Mouse (Mus musculus) cerebellum, adult 2 months (tissue): ENCODE results near the gene Psrc1. TPM values are rescaled to one million over a fixed set of nuclear protein-coding genes. Genes with fewer than 3 reads are reported as not detected.

Source experiments
- DNase-seq, 2 experiments: peaks; one replicate each; pipeline ENCODE4 v3.0.0; 2021
- H3K27ac ChIP-seq: fragments of 200-500 bp; 2 replicates; pipeline ENCODE4 v1.5.1; 2012; ENCODE audit warnings: low read length, control low read depth, inconsistent platforms; ENCODE audit not compliant: insufficient read depth
- H3K27me3 ChIP-seq: fragments of 200-500 bp; 2 replicates; pipeline ENCODE4 v1.6.1; 2012; ENCODE audit warnings: inconsistent platforms, mild to moderate bottlenecking, low read length, moderate library complexity; ENCODE audit not compliant: control insufficient read depth, insufficient read depth
- H3K4me1 ChIP-seq: fragments of 200-500 bp; 2 replicates; pipeline ENCODE4 v1.6.1; 2011; ENCODE audit warnings: low read length; ENCODE audit not compliant: control insufficient read depth, insufficient read depth
- H3K4me3 ChIP-seq: fragments of 200-500 bp; replicated peaks from 2 replicates; pipeline ENCODE3; 2011; ENCODE audit warnings: mild to moderate bottlenecking, low read depth, low read length, control low read depth; ENCODE audit not compliant: insufficient read depth
- CTCF ChIP-seq: fragments of 200-500 bp; IDR thresholded peaks from 2 replicates; pipeline ENCODE4 v1.5.1; 2011; ENCODE audit warnings: low read depth, mild to moderate bottlenecking, control low read depth, low read length, moderate library complexity, borderline replicate concordance; ENCODE audit not compliant: insufficient read depth
- POLR2A ChIP-seq: fragments of 200-500 bp; IDR thresholded peaks from 2 replicates; pipeline ENCODE4 v1.6.1; 2011; ENCODE audit warnings: low read length, control low read depth, borderline replicate concordance; ENCODE audit not compliant: insufficient read depth
- WGBS: fragments of 180-500 bp; shearing (Covaris S2); methylation state at CpG from one replicate; pipeline ENCODE4 v1.1.7; 2018; 5-methylcytosine and 5-hydroxymethylcytosine counted together
- polyA plus RNA-seq: library from polyadenylated mRNA; depleted of rRNA; stranded (reverse); fragments of >200 nt; gene quantifications from 2 replicates; pipeline ENCODE4 v1.2.3, GENCODE M21; 2012

The Psrc1 gene
- polyA plus RNA-seq, 1 experiment = 0.28 TPM

DNA sequence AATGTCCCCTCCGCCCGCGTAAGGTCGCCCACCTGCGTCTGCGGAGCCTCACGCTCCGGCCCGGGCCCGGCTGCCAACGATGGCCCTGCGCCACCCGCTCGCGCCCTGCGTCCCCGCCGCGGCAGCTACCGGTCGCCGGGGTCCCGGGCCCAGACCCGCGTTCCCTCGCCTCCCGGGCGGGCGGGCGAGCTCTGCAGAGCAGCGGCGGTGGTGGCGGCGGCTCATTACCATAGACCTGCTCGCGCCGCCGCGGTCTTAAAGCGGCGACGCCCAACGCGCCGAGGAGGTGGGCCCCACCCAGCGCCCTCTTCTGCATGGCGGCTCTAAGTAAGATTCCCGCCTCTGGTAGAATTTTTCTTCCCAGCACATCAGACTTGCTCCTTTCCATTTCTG lies 32.2 kb downstream of the Psrc1 start:
- Histone ChIP-seq H3K27ac (peak overlapping the region; percentile 61), H3K4me3 (peak overlapping the region; percentile 60), H3K27me3 (no peaks in the 10 kb centered on the region), H3K4me1 (peaks cover 28% of the 10 kb centered on the region)
- TF ChIP-seq POLR2A = peak; percentile 42
- no peak for TF ChIP-seq CTCF
- under 1% methylated on average over 48 of the region's 48 CpGs for WGBS
- peak; percentile 86 to 87 for DNase-seq

DNA sequence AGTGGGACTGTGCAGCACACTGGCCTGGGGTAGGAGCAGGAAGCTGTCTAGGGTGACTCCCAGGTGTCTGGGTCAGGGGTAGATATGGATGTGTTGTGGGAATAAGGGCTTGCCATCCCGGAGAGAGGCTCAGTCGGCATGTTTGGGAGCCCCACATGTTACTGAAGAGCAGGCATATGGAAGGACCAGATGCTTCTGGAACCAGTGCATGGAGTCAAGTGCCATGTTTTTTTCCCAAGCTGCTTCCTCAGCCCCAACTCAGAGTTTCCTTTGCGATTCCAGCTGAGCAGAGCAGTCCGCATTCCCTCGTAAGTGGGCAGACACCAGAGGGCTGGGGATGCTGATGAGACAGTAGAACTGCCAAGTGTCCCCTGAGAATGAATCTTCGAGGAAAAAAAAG lies 39.4 kb downstream of the Psrc1 start:
- H3K27me3 ChIP-seq = no peaks in the 10 kb centered on the region
- TF ChIP-seq POLR2A (no peak), CTCF (no peak)
- no peak for DNase-seq
- WGBS = 12% methylated on average over 6 of the region's 6 CpGs
- no peak overlapping the region for H3K27ac ChIP-seq
- H3K4me1 ChIP-seq = peaks cover 6% of the 10 kb centered on the region; the same call in 1 of the 2 replicates
- H3K4me3 ChIP-seq = no peak overlapping the region

DNA sequence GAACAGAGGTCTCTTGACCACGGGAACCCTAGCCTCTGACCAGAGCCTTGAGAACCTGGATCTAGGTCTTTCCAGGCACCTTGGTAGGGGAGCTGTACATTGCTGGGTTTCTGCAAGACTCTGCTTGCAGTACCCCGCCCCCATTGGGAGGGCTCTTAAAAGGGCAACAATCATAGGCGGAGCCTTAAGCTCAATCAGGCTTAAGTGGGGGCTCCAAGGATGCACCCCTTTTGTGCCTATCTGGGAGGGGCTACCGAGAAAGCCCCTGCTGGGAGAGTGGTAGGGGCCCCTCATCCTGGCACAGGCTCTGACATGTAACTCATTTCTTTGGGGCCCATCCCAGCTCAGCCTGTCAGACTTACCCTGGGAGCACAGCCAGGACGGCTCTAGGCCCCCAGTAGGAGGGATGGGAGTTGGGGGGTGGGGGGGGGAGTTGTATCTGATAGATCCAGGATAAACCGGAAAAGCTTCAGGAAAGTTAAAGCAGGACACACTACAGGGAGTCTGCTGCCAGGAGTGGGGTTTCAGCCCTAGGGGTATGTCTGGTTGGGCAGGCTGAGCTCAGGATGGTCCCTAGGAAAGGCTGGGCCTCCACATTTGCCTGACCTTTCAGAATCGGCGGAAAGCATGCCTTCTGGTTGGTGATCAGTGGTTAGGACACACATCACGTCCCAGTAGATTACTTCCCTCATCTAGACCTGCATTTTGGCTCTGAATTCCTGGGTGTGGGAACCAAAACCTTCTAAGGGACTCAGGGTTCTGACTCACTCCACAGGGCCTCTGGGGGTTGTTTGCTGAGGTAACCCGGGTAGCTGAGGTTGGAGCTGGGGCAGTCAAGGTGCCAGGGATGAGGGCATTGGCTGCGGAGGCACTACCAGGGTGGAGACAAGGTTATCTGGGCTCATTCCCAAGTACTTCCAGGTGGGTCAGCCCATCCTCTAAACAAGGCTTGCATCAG lies 40.5 kb downstream of the Psrc1 start:
- peak; percentile 68 to 78 for DNase-seq
- no peak for TF ChIP-seq CTCF
- no peak for TF ChIP-seq POLR2A
- Histone ChIP-seq H3K27ac (no peak overlapping the region), H3K4me3 (peak overlapping the region; percentile 54), H3K4me1 (peaks cover 6% of the 10 kb centered on the region; the same call in 1 of the 2 replicates), H3K27me3 (no peaks in the 10 kb centered on the region)
- 11% methylated on average over 11 of the region's 11 CpGs for WGBS

DNA sequence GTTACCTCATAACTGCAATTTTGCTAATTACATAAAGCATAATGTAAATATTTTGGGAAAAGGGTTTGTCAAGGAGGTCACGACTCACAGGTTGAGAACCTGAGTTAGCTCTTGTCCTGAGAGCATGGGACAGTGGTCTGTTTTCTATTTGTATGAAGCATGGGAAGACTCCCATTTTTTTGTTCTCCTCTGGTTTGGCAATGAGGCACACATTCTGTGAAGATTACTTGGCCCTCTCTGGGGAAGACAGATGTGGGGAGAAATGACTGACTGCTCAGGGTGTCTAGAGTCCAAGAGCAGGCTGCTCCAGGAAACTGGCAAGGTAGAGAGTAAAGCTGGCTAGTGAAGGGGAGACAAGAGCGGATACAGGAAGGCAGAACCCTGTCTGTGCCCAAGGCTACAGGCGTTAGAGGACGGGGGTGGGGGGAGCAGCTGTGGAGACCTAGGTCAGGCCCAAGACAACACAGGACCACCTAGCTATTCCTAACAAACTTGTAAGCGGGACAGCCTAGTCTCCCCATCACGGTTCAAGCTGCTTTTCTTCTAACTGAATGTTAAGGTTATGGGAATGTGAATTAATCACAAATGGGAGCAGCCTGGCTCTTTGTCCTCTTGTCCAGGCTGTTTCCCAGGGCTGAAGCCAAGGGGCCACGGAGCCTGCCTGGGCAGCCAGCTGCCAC lies 41.4 kb downstream of the Psrc1 start:
- no peak for DNase-seq
- no peak for TF ChIP-seq POLR2A
- H3K4me1 ChIP-seq = peaks cover 6% of the 10 kb centered on the region; the same call in 1 of the 2 replicates
- H3K4me3 ChIP-seq = no peak overlapping the region
- no peak overlapping the region for H3K27ac ChIP-seq
- no peaks in the 10 kb centered on the region for H3K27me3 ChIP-seq
- 56% methylated on average over 7 of the region's 7 CpGs for WGBS

DNA sequence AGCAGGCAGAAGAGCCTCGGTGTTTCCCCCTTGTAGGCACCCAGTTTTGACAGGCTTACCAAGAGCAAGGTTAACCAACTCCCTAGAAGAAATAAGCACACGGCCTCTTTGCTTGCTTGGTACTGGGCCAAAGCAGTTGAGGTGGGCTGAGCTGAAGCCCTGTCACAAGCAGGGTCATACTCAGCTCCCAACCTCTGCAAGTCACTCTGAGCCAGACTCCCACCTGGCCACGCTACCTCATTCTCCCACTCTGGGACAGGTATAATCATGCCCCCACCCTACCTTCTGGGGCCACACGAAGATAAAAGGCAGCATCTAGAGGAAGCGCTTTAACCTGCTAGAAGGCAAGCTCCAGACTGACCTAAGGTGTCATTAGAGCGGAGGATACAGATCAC lies 42.0 kb downstream of the Psrc1 start:
- 69% methylated on average over 6 of the region's 6 CpGs for WGBS
- TF ChIP-seq POLR2A (no peak), CTCF (no peak)
- no peak for DNase-seq
- H3K27ac ChIP-seq = no peak overlapping the region
- no peak overlapping the region for H3K4me3 ChIP-seq
- no peaks in the 10 kb centered on the region for H3K27me3 ChIP-seq
- peaks cover 6% of the 10 kb centered on the region; the same call in 1 of the 2 replicates for H3K4me1 ChIP-seq

DNA sequence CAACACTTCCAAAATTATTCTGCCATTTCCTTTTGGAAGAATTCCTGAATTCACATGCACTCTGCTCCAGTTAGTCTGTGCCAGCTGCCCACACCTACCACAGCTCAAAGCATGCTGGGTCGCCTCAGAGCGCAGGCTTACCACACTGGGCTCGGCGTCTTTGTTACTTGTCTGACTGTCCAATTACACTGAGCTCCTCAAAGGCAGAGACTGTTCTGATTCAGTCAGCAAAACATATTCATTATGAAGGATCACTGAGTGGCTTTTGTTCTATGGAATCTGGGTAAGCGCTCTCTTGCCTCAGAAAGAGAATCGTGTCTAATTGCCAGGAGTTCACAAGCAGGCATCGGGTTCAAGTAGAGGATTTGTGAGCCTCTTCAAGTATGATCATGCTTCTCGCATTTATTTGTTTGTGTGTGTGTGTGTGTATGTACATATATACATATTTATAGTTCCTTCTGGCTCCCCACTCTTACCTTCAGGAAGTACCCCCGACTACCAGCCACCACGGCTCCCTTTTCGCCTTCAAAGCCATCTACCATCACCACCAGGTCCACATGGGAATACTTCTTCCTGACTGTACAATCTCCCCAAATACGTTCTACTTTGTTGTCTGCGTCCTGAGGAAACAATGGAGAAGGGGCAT lies 49.0 kb downstream of the Psrc1 start:
- H3K4me3 ChIP-seq = no peak overlapping the region
- no peak for DNase-seq
- H3K27ac ChIP-seq = no peak overlapping the region
- H3K4me1 ChIP-seq = no peaks in the 10 kb centered on the region
- no peaks in the 10 kb centered on the region for H3K27me3 ChIP-seq
- no peak for TF ChIP-seq CTCF
- TF ChIP-seq POLR2A = no peak
- 61% methylated on average over 13 of the region's 13 CpGs for WGBS

DNA sequence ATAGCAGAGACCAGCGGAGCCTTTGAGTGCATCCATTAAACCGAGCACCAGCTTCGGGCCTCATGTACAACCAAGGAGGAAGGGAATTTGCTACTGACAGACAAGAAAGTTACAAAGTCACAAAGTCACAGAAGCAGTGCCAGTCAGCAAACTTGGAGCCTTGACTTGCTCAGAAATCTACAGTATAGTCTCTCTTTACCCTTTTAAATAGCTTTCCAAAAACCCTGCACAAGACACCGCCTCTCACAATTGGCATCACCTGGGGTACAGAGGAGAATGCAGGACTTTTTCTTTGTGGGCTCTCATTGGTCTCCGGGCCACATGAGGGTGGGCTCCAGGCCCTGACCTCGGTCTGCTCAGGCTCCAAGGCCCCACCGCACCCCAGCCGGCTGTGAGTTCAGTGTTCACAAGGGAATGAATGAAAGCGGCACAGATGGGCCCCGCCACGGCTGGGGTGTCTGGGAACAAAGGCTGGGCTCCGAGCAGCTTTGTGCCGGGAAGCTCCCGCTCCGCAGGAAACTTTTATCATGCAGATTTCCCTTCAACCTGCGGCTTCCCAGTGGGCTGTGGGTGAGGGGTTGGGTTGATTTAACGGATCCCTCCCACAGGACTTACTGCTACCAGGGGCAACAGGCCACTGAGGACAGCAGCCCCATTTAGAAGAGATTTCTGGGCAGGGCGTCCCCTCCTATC lies 49.7 kb downstream of the Psrc1 start:
- Histone ChIP-seq H3K4me1 (no peaks in the 10 kb centered on the region), H3K27me3 (no peaks in the 10 kb centered on the region), H3K4me3 (no peak overlapping the region), H3K27ac (no peak overlapping the region)
- WGBS = 50% methylated on average over 18 of the region's 18 CpGs
- DNase-seq = no peak
- TF ChIP-seq CTCF = no peak
- TF ChIP-seq POLR2A = no peak
